Mouse (Mus musculus): Measurements from ENCODE around the gene Gm21117.
"Not testable (repeated sequence)": the region's sequence is repeated elsewhere in the genome, so short reads cannot be mapped to it uniquely, and the experiment has no call there.

Gm21117 gene

GRCm38 (mm10) chrY:51124920-51125319 lies at the start of gene Gm21117:
TSS of gene Gm21117 (plus strand) at chrY:51125220.
- in situ Hi-C loops (cut with MboI, MseI): not testable (repeated sequence)

Measured in T-helper 2 cell (primary cell).